Mouse (Mus musculus) bone marrow, adult 2 months (tissue): ENCODE data around the gene Ccdc86.

Experiments used
- CTCF ChIP-seq: fragments of 200-500 bp; IDR thresholded peaks from 2 replicates; pipeline ENCODE4 v1.5.1; 2011; ENCODE audit warnings: low read length, control low read depth; ENCODE audit not compliant: control insufficient read depth, insufficient read depth
- POLR2A ChIP-seq: fragments of 200-500 bp; IDR thresholded peaks from 2 replicates; pipeline ENCODE4 v1.6.1; 2011; ENCODE audit warnings: low read depth, mild to moderate bottlenecking, control low read depth, low read length, borderline replicate concordance; ENCODE audit not compliant: control insufficient read depth

- TF ChIP-seq CTCF (no peak), POLR2A (no peak)
Observed at GRCm38 (mm10) chr19:10926123-10926621, 22.9 kb downstream of the Ccdc86 start.
